Mouse (Mus musculus): ENCODE results near the gene Gm8439. TPM values are rescaled to one million over a fixed set of nuclear protein-coding genes. Genes with fewer than 3 reads are reported as not detected.
"Not testable (repeated sequence)": the region's sequence is repeated elsewhere in the genome, so short reads cannot be mapped to it uniquely, and the experiment has no call there.

Gene Gm8439
- polyA plus RNA-seq, 1 experiment from 2014 or later, result not detected

GRCm38 (mm10) chr4:120581711-120582110 is 6.8 kb upstream of the Gm8439 start:
- Histone ChIP-seq H3K9me3 (no peaks in the 10 kb centered on the region), H3K36me3 (no peaks in the 10 kb centered on the region), H3K4me1 (no peaks in the 10 kb centered on the region), H3K27ac (no peak overlapping the region), H3K4me2 (no peak overlapping the region), H3K9ac (no peak overlapping the region), H3K27me3 (no peaks in the 10 kb centered on the region), H3K4me3 (no peak overlapping the region)
- WGBS, result 83% methylated on average over 9 of the region's 9 CpGs
- ATAC-seq (ENCODE audit: insufficient number of reproducible peaks, insufficient read depth, low FRiP score, low TSS enrichment, low read depth), result no peak

- peaks cover 8% of the 10 kb centered on the region; the same call in 1 of the 2 replicates for H3K4me1 ChIP-seq
- H3K9ac ChIP-seq, result no peak overlapping the region
- no peak overlapping the region for H3K4me3 ChIP-seq
- 36% methylated on average over 1 of the region's 1 CpGs for WGBS
- no peaks in the 10 kb centered on the region for H3K9me3 ChIP-seq
- peaks cover 19% of the 10 kb centered on the region for H3K27me3 ChIP-seq
- H3K4me2 ChIP-seq, result no peak overlapping the region
- no peaks in the 10 kb centered on the region for H3K36me3 ChIP-seq
- ATAC-seq (ENCODE audit: insufficient number of reproducible peaks, insufficient read depth, low FRiP score, low TSS enrichment, low read depth), result no peak
- H3K27ac ChIP-seq, result no peak overlapping the region
Observed at GRCm38 (mm10) chr4:120586986-120587385, 1.6 kb upstream of the Gm8439 start.

DNA sequence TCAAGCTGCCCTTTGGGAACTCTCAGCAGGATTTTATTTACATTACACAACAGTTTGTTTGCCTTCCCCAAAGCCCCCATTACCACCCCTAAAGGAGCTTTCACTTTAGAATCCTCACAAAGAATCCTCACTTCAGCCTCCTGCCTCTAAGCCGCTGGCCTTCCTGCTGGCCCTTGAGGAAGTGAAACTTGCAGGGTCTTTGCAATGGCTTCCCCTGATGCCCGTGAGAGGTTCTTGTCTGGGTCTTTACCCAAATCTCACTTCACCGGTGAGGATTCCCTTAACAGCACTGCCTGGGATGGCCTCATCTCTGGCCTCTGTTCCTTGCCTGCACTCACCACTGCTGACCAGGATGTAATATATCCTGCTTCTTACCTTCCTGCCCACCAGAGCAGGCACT is 525 bp downstream of the Gm8439 start:
- H3K4me3 ChIP-seq, result no peak overlapping the region
- H3K4me2 ChIP-seq, result no peak overlapping the region
- H3K9me3 ChIP-seq, result no peaks in the 10 kb centered on the region
- no peaks in the 10 kb centered on the region for H3K36me3 ChIP-seq
- ATAC-seq (ENCODE audit: insufficient number of reproducible peaks, insufficient read depth, low FRiP score, low TSS enrichment, low read depth), result no peak
- peaks cover 8% of the 10 kb centered on the region; the same call in 1 of the 2 replicates for H3K4me1 ChIP-seq
- 14% methylated on average over 3 of the region's 3 CpGs for WGBS
- peaks cover 19% of the 10 kb centered on the region for H3K27me3 ChIP-seq
- no peak overlapping the region for H3K9ac ChIP-seq
- H3K27ac ChIP-seq, result no peak overlapping the region

- Histone ChIP-seq H3K9ac (0 out of 2 replicates have a peak overlapping the region, but pooled peaks have one; percentile 27), H3K36me3 (no peaks in the 10 kb centered on the region), H3K9me3 (no peaks in the 10 kb centered on the region), H3K4me2 (peak overlapping the region; percentile 31; the same call in 1 of the 2 replicates), H3K27ac (0 out of 2 replicates have a peak overlapping the region, but pooled peaks have one; percentile 28), H3K27me3 (peaks cover 19% of the 10 kb centered on the region), H3K4me3 (no peak overlapping the region), H3K4me1 (peaks cover 8% of the 10 kb centered on the region; the same call in 1 of the 2 replicates)
- 19% methylated on average over 5 of the region's 5 CpGs for WGBS
- peak; percentile 76; the same call in 1 of the 2 replicates for ATAC-seq (ENCODE audit: insufficient number of reproducible peaks, insufficient read depth, low FRiP score, low TSS enrichment, low read depth)
Observed at GRCm38 (mm10) chr4:120589815-120590422, 1.4 kb downstream of the Gm8439 start.

DNA sequence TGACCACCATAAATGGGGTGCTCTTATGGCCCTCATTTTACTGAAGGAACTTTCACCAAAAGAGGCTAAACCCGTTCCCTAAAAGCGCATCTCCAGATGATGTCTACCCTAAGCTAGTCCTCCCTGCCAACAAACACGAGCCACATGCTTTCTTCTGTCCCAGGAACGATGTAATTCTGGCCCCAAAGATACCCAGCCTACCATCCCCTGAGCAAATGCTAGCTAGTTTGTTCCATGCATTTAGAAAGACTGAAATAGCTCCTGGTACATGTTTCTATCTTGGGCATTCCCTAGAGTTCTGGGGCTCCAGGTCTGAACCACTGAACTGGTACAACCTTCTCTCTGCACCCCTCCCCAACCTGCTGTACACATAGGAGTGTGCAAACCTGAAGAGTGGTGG is 2.4 kb downstream of the Gm8439 start:
- no peaks in the 10 kb centered on the region for H3K36me3 ChIP-seq
- WGBS, result 82% methylated on average over 4 of the region's 4 CpGs
- H3K4me1 ChIP-seq, result peaks cover 8% of the 10 kb centered on the region; the same call in 1 of the 2 replicates
- H3K4me2 ChIP-seq, result no peak overlapping the region
- H3K9ac ChIP-seq, result no peak overlapping the region
- H3K27ac ChIP-seq, result no peak overlapping the region
- no peak for ATAC-seq (ENCODE audit: insufficient number of reproducible peaks, insufficient read depth, low FRiP score, low TSS enrichment, low read depth)
- peaks cover 19% of the 10 kb centered on the region for H3K27me3 ChIP-seq
- H3K9me3 ChIP-seq, result no peaks in the 10 kb centered on the region
- H3K4me3 ChIP-seq, result no peak overlapping the region

DNA sequence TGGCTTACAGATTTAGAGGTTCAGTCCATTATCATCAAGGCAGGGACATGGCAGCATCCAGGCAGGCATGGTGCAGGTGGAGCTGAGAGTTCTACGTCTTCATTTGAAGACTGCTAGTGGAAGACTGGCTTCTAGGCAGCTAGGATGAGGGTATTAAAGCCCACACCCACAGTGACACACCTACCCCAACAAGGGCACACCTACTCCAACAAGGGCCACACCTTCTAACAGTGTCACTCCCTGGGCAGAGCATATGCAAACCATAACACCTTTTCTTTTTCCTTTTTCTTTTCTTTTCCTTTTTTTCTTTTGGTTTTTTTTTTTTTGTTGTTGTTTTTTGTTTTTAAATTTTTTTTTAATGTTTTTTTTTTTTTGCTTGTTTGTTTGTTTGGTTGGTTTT is 7.7 kb downstream of the Gm8439 start:
- H3K9ac ChIP-seq; H3K27ac ChIP-seq; H3K4me2 ChIP-seq; H3K4me1 ChIP-seq; H3K4me3 ChIP-seq; H3K27me3 ChIP-seq; ATAC-seq (ENCODE audit: insufficient number of reproducible peaks, insufficient read depth, low FRiP score, low TSS enrichment, low read depth); H3K36me3 ChIP-seq; H3K9me3 ChIP-seq: not testable (repeated sequence)
- 74% methylated on average over 1 of the region's 1 CpGs for WGBS

- ATAC-seq (ENCODE audit: insufficient number of reproducible peaks, insufficient read depth, low FRiP score, low TSS enrichment, low read depth), result no peak
- Histone ChIP-seq H3K9me3 (no peaks in the 10 kb centered on the region), H3K4me1 (peaks cover 8% of the 10 kb centered on the region; the same call in 1 of the 2 replicates), H3K27ac (no peak overlapping the region), H3K4me3 (no peak overlapping the region), H3K9ac (no peak overlapping the region), H3K4me2 (no peak overlapping the region), H3K36me3 (no peaks in the 10 kb centered on the region), H3K27me3 (no peaks in the 10 kb centered on the region)
- 7% methylated on average over 2 of the region's 2 CpGs for WGBS
Observed at GRCm38 (mm10) chr4:120598922-120599321, 10.4 kb downstream of the Gm8439 start.

- Histone ChIP-seq H3K4me2 (no peak overlapping the region), H3K9ac (no peak overlapping the region), H3K9me3 (no peaks in the 10 kb centered on the region), H3K4me3 (no peak overlapping the region), H3K27ac (no peak overlapping the region), H3K4me1 (peaks cover 8% of the 10 kb centered on the region; the same call in 1 of the 2 replicates), H3K36me3 (no peaks in the 10 kb centered on the region), H3K27me3 (no peaks in the 10 kb centered on the region)
- 55% methylated on average over 1 of the region's 1 CpGs for WGBS
- no peak for ATAC-seq (ENCODE audit: insufficient number of reproducible peaks, insufficient read depth, low FRiP score, low TSS enrichment, low read depth)
Observed at GRCm38 (mm10) chr4:120601774-120602173, 13.2 kb downstream of the Gm8439 start.

GRCm38 (mm10) chr4:120602669-120603068 is 14.1 kb downstream of the Gm8439 start:
- H3K27ac ChIP-seq, result no peak overlapping the region

GRCm38 (mm10) chr4:120606941-120607340 is 18.4 kb downstream of the Gm8439 start:
- ATAC-seq (ENCODE audit: insufficient number of reproducible peaks, insufficient read depth, low FRiP score, low TSS enrichment, low read depth), result no peak
- Histone ChIP-seq H3K4me3 (no peak overlapping the region), H3K27ac (no peak overlapping the region), H3K4me2 (no peak overlapping the region), H3K27me3 (no peaks in the 10 kb centered on the region), H3K9ac (no peak overlapping the region), H3K4me1 (no peaks in the 10 kb centered on the region; the same call in 1 of the 2 replicates), H3K9me3 (no peaks in the 10 kb centered on the region), H3K36me3 (no peaks in the 10 kb centered on the region)
- WGBS, result 38% methylated on average over 3 of the region's 3 CpGs

More at GRCm38 (mm10) chr4:120602669-120603068, 14.1 kb downstream of the Gm8439 start:
- no peaks in the 10 kb centered on the region for H3K36me3 ChIP-seq
- no peaks in the 10 kb centered on the region for H3K27me3 ChIP-seq
- H3K9ac ChIP-seq, result no peak overlapping the region
- WGBS, result 68% methylated on average over 3 of the region's 3 CpGs
- no peaks in the 10 kb centered on the region for H3K9me3 ChIP-seq
- H3K4me2 ChIP-seq, result no peak overlapping the region
- peaks cover 8% of the 10 kb centered on the region; the same call in 1 of the 2 replicates for H3K4me1 ChIP-seq
- no peak overlapping the region for H3K4me3 ChIP-seq
- ATAC-seq (ENCODE audit: insufficient number of reproducible peaks, insufficient read depth, low FRiP score, low TSS enrichment, low read depth), result no peak

- no peaks in the 10 kb centered on the region for H3K27me3 ChIP-seq
- no peak overlapping the region for H3K4me3 ChIP-seq
- H3K4me2 ChIP-seq, result no peak overlapping the region
- no peaks in the 10 kb centered on the region for H3K9me3 ChIP-seq
- H3K4me1 ChIP-seq, result 0 out of 2 replicates have a peak, but pooled peaks cover 8% of the 10 kb centered on the region
- WGBS, result 79% methylated on average over 3 of the region's 3 CpGs
- ATAC-seq (ENCODE audit: insufficient number of reproducible peaks, insufficient read depth, low FRiP score, low TSS enrichment, low read depth), result no peak
- no peaks in the 10 kb centered on the region for H3K36me3 ChIP-seq
- no peak overlapping the region for H3K9ac ChIP-seq
- no peak overlapping the region for H3K27ac ChIP-seq
Observed at GRCm38 (mm10) chr4:120611005-120611404, 22.5 kb downstream of the Gm8439 start.

- no peak for ATAC-seq (ENCODE audit: insufficient number of reproducible peaks, insufficient read depth, low FRiP score, low TSS enrichment, low read depth)
- no peaks in the 10 kb centered on the region for H3K27me3 ChIP-seq
- no peaks in the 10 kb centered on the region for H3K9me3 ChIP-seq
- 19% methylated on average over 9 of the region's 9 CpGs for WGBS
- H3K4me2 ChIP-seq, result no peak overlapping the region
- no peak overlapping the region for H3K4me3 ChIP-seq
- H3K36me3 ChIP-seq, result no peaks in the 10 kb centered on the region
- 0 out of 2 replicates have a peak, but pooled peaks cover 8% of the 10 kb centered on the region for H3K4me1 ChIP-seq
- no peak overlapping the region for H3K9ac ChIP-seq
- H3K27ac ChIP-seq, result no peak overlapping the region
Observed at GRCm38 (mm10) chr4:120612304-120613080, 23.9 kb downstream of the Gm8439 start.

All from embryonic facial prominence, embryonic 13.5 days (tissue).